Mouse (Mus musculus) embryonic facial prominence, embryonic 11.5 days (tissue): Measurements from ENCODE around the gene Rsl1d1. TPM values are rescaled to one million over a fixed set of nuclear protein-coding genes. Genes with fewer than 3 reads are reported as not detected.

Experiments
- ATAC-seq: fragments of 200-750 bp; cut with Nextera tagmentation; replicated peaks from 2 replicates; pipeline ENCODE4 v1.8.0; 2017; ENCODE audit warnings: low read depth; ENCODE audit not compliant: insufficient number of reproducible peaks, low FRiP score, low TSS enrichment
- DNase-seq: peaks from one replicate; pipeline ENCODE4 v3.0.0-alpha.2; 2015; ENCODE audit warnings: low spot score
- H3K27ac ChIP-seq: fragments of 300-500 bp; sonication (generic); replicated peaks from 2 replicates; pipeline ENCODE4 v1.5.1; 2014; ENCODE audit warnings: mild to moderate bottlenecking, low read depth, low read length, control low read depth
- H3K27me3 ChIP-seq: fragments of 300-500 bp; sonication (generic); 2 replicates; pipeline ENCODE4 v1.6.1; 2014; ENCODE audit warnings: mild to moderate bottlenecking, low read length, moderate library complexity, mixed read lengths; ENCODE audit not compliant: control insufficient read depth, insufficient read depth
- H3K36me3 ChIP-seq: fragments of 300-500 bp; sonication (generic); replicated peaks from 2 replicates; pipeline ENCODE4 v1.6.1; 2014; ENCODE audit warnings: low read depth, mild to moderate bottlenecking, low read length, moderate library complexity, mixed read lengths; ENCODE audit not compliant: control insufficient read depth, insufficient read depth
- H3K4me1 ChIP-seq: fragments of 300-500 bp; sonication (generic); 2 replicates; pipeline ENCODE4 v1.6.1; 2014; ENCODE audit warnings: low read length, mixed read lengths; ENCODE audit not compliant: control insufficient read depth, insufficient read depth
- H3K4me2 ChIP-seq: fragments of 300-500 bp; sonication (generic); 2 replicates; pipeline ENCODE4 v1.6.1; 2014; ENCODE audit warnings: low read depth, mild to moderate bottlenecking, control low read depth, low read length, moderate library complexity
- H3K4me3 ChIP-seq: fragments of 300-500 bp; sonication (generic); 2 replicates; pipeline ENCODE4 v1.5.1; 2014; ENCODE audit warnings: low read depth, low read length, control low read depth
- H3K9ac ChIP-seq: fragments of 300-500 bp; sonication (generic); replicated peaks from 2 replicates; pipeline ENCODE4 v1.6.1; 2014; ENCODE audit warnings: mild to moderate bottlenecking, control low read depth, low read length
- H3K9me3 ChIP-seq: fragments of 300-500 bp; sonication (generic); replicated peaks from 2 replicates; pipeline ENCODE4 v1.6.1; 2016; ENCODE audit warnings: mild to moderate bottlenecking, low read length, inconsistent platforms, mixed read lengths; ENCODE audit not compliant: control insufficient read depth
- WGBS: fragments of 180-500 bp; shearing (Covaris S2); extraction: QIAGEN DNeasy Blood & Tissue Kit; methylation state at CpG from one replicate; pipeline ENCODE4 v1.1.7; 2014; 5-methylcytosine and 5-hydroxymethylcytosine counted together
- polyA plus RNA-seq: library from polyadenylated mRNA; unstranded; fragments of >200 nt; fragmentation: Nextera tagmentation; extraction: Ambion mirVana; gene quantifications from 2 replicates; pipeline ENCODE4 v1.2.1, GENCODE M21; 2014

Gene Rsl1d1
- polyA plus RNA-seq, result 285 and 309 TPM in 2 replicates

- Histone ChIP-seq H3K27ac (peak within 1 kb of the TSS; percentile 77), H3K4me1 (peaks cover 3% of the 10 kb centered on the region), H3K4me3 (peak within 1 kb of the TSS; percentile 95), H3K4me2 (peak within 1 kb of the TSS; percentile 80), H3K9ac (peak within 1 kb of the TSS; percentile 87), H3K27me3 (no peaks in the 10 kb centered on the region), H3K36me3 (no peaks in the 10 kb centered on the region; the same call in none of the 2 replicates), H3K9me3 (no peaks in the 10 kb centered on the region)
- peak; percentile 97 for ATAC-seq
- under 1% methylated on average over 68 of the region's 68 CpGs for WGBS
- DNase-seq, result peak; percentile 98
These were observed at the start of gene Rsl1d1 for GRCm38 (mm10) chr16:11202571-11203554. Gene Rsl1d1 (minus strand): TSS chr16:11203331.

- Histone ChIP-seq H3K9ac (no peak overlapping the region), H3K36me3 (no peaks in the 10 kb centered on the region), H3K4me3 (no peak overlapping the region), H3K27me3 (no peaks in the 10 kb centered on the region), H3K27ac (no peak overlapping the region), H3K4me1 (no peaks in the 10 kb centered on the region; the same call in 1 of the 2 replicates), H3K4me2 (no peak overlapping the region), H3K9me3 (no peaks in the 10 kb centered on the region)
- DNase-seq (no peak), ATAC-seq (no peak)
- 88% methylated on average over 2 of the region's 2 CpGs for WGBS
These were observed 44.7 kb upstream of the Rsl1d1 start for GRCm38 (mm10) chr16:11247791-11248190.

DNA sequence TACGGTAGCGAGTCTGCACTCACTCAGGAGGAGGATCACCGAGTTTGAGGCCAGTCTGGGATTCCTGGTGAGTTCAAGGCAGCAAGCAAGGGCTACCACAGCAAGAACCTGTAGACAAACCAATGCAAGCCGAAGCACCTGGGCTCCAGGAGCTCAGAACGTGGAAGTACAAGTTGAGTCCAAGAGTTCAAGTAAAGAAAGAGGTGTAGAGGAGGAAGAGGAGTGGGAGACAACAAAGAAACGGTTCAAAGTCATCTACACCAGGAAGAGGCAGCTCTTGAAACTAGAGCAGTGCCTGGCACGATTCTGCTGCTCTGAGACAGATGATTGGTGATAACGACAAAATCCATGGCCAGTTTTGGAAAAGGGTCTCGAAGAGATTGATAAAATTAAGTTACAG is 42.6 kb upstream of the Rsl1d1 start:
- Histone ChIP-seq H3K4me1 (no peaks in the 10 kb centered on the region), H3K36me3 (no peaks in the 10 kb centered on the region), H3K4me3 (no peak overlapping the region), H3K27ac (no peak overlapping the region), H3K27me3 (no peaks in the 10 kb centered on the region), H3K4me2 (no peak overlapping the region), H3K9ac (no peak overlapping the region), H3K9me3 (no peaks in the 10 kb centered on the region)
- ATAC-seq (no peak), DNase-seq (no peak)
- 82% methylated on average over 9 of the region's 9 CpGs for WGBS

DNA sequence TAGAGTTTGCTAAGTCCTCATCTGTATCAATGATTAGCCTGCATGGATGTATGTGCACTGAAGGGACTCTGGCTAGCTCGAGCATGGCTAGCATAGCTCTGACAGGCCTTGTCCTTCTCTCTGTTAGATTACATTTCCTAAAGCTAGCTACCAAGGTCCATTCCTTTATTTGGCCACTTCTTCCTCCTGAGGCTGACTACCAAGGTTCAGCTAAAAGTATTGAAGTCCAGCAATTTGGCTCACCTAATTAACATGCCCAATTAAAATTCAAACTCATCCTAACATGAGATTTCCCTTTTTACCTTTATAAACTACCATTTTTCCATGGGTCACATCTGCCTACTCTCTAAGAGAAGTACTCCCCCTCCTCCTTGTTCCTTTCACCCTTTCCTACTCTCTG is 39.3 kb upstream of the Rsl1d1 start:
- H3K27me3 ChIP-seq, result no peaks in the 10 kb centered on the region
- H3K9me3 ChIP-seq, result no peaks in the 10 kb centered on the region
- no peaks in the 10 kb centered on the region for H3K4me1 ChIP-seq
- ATAC-seq, result no peak
- peaks cover 4% of the 10 kb centered on the region; the same call in 1 of the 2 replicates for H3K36me3 ChIP-seq
- H3K4me3 ChIP-seq, result no peak overlapping the region
- H3K9ac ChIP-seq, result no peak overlapping the region
- H3K4me2 ChIP-seq, result no peak overlapping the region
- no peak overlapping the region for H3K27ac ChIP-seq
- DNase-seq, result no peak
- WGBS, result 93% methylated on average over 1 of the region's 1 CpGs

GRCm38 (mm10) chr16:11217801-11218200 is 14.7 kb upstream of the Rsl1d1 start:
- no peak overlapping the region for H3K27ac ChIP-seq
- no peaks in the 10 kb centered on the region for H3K4me1 ChIP-seq
- H3K27me3 ChIP-seq, result no peaks in the 10 kb centered on the region
- H3K4me2 ChIP-seq, result no peak overlapping the region
- WGBS, result 88% methylated on average over 3 of the region's 3 CpGs
- H3K36me3 ChIP-seq, result peaks cover 6% of the 10 kb centered on the region
- ATAC-seq (no peak), DNase-seq (no peak)
- no peak overlapping the region for H3K9ac ChIP-seq
- H3K4me3 ChIP-seq, result no peak overlapping the region
- H3K9me3 ChIP-seq, result no peaks in the 10 kb centered on the region

DNA sequence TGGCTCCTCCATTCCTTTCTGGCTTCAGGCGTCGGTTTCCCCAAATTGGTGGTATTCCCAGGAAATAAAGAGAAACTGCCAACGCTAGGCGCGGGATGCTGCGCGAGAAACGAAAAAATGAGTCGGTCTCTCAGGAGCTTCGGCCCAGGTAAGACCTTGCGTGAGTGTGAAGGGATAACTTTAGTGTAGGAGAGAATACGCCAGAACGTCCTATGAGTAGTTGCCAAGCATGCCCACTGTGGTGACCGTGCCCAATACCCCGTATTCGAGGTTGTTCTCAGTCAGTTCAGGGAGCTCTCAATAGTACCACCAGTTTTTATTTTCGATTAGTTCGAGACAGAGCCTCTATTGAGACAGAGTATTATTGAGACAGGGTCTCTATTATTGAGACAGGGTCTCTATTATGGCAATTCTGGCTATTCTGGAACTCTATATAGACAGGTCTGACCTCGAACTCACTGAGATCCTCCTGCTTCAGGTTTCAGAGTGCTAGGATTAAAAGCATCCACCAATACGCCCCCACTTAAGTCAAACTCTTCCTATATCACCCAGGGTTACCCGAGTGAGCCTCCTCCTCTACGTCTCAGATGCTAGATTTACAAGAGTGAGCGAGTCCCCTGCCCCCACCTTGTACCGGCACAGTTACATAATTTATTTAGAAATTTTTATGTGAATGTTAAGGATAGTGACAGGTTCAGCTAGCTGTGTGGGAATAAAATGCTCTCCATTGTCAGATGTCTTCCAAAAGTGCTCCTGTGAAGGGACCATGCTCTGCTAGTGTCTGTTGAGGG is 664 bp upstream of the Rsl1d1 start:
- Histone ChIP-seq H3K36me3 (no peaks in the 10 kb centered on the region; the same call in none of the 2 replicates), H3K27me3 (no peaks in the 10 kb centered on the region), H3K4me3 (peak overlapping the region; percentile 95), H3K4me1 (peaks cover 3% of the 10 kb centered on the region), H3K9ac (peak overlapping the region; percentile 87), H3K9me3 (no peaks in the 10 kb centered on the region), H3K27ac (no peak overlapping the region; the same call in 1 of the 2 replicates), H3K4me2 (peak overlapping the region; percentile 57)
- DNase-seq, result no peak
- 8% methylated on average over 24 of the region's 24 CpGs for WGBS
- ATAC-seq, result 0 out of 2 replicates have a peak, but pooled peaks have one; percentile 58

DNA sequence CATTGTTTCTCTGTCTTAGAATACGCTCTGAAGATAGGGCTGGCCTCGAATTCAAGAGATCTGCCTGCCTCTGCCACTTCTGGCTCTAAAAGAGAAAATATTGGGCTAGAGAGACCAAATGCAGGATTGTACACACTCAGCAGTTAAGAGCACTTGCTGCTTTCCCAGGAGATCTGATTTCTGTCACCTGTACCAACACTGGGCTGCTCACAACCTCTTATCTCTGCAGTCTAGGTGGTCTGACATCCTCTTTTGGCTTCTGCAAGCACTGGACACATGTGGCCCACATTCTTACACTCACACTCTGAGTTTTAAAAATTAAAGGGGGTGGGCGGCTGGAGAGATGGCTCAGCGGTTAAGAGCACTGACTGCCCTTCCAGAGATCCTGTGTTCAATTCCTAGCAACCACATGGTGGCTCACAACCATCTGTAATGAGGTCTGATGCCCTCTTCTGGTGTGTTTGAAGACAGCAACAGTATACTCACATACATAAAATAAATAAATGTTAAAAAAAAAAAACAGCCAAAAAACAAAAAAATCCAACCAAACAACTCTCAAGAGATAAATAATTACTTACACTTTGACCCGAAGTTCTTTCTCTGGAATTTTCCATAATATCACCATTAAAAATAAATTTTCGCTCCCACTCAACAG is 1.3 kb downstream of the Rsl1d1 start:
- Histone ChIP-seq H3K9ac (peak overlapping the region; percentile 87), H3K4me3 (peak overlapping the region; percentile 95), H3K36me3 (no peaks in the 10 kb centered on the region; the same call in 1 of the 2 replicates), H3K4me2 (peak overlapping the region; percentile 80), H3K4me1 (peaks cover 3% of the 10 kb centered on the region), H3K9me3 (no peaks in the 10 kb centered on the region), H3K27ac (no peak overlapping the region), H3K27me3 (no peaks in the 10 kb centered on the region)
- DNase-seq, result no peak
- ATAC-seq, result no peak
- 67% methylated on average over 6 of the region's 6 CpGs for WGBS
